Mouse (Mus musculus) hindbrain, embryonic 16.5 days (tissue): ENCODE results near the gene 1810013L24Rik. TPM values are rescaled to one million over a fixed set of nuclear protein-coding genes. Genes with fewer than 3 reads are reported as not detected.

Experiments used
- polyA plus RNA-seq: library from polyadenylated mRNA; unstranded; fragments of >200 nt; fragmentation: Nextera tagmentation; extraction: Ambion mirVana; gene quantifications from 2 replicates; pipeline ENCODE4 v1.2.1, GENCODE M21; 2015

Gene 1810013L24Rik
- polyA plus RNA-seq, 1 experiment from 2014 or later: 23.8 TPM

Other genes starting within 250 kb of the 1810013L24Rik start
- 33.1 and 37.0 TPM in 2 replicates for gene Pmm2, start 192.4 kb upstream of the 1810013L24Rik start, polyA plus RNA-seq
- 22.5 and 23.1 TPM in 2 replicates for gene Tmem186, start 192.4 kb upstream of the 1810013L24Rik start, polyA plus RNA-seq
- 148 and 167 TPM in 2 replicates for gene Carhsp1, start 157.9 kb upstream of the 1810013L24Rik start, polyA plus RNA-seq
- gene Gm5767, start 149.3 kb upstream of the 1810013L24Rik start, polyA plus RNA-seq: not detected in 2 replicates
- gene Usp7, start 37.8 kb upstream of the 1810013L24Rik start, polyA plus RNA-seq: 23.9 and 25.5 TPM in 2 replicates